Mouse (Mus musculus) megakaryocyte, embryonic 14.5 days (primary cell): ENCODE data around the gene Sptlc2.

Experiments
- FLI1 ChIP-seq: IDR thresholded peaks from 2 replicates; pipeline ENCODE4 v1.6.1; 2012; ENCODE audit warnings: low read length, inconsistent platforms, mixed read lengths
- GATA1 ChIP-seq: IDR thresholded peaks from 3 replicates; pipeline ENCODE4 v1.6.1; 2012; ENCODE audit warnings: mixed read lengths, low read length, inconsistent platforms, borderline replicate concordance

DNA sequence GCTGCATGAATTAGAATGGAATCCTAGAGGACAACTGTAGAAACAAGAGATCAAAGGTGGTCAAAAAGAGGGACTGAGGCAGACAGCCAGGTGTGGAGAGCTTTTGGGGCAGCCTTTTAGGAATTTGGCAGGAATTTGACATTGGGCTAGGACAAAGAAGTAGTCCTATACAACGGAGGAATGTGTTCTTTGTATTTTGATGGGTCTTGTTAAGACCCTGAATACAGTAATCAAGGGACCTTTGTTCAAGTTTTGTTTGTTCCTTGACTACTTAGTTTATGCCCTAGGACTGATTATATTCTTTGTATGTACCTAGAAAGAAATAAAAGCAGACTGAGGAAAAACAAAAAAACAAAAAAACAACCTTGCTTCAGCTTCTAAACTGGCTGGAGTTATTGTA, 70.2 kb downstream of the Sptlc2 start:
- TF ChIP-seq GATA1 = no peak
- TF ChIP-seq FLI1 = no peak
